Mouse (Mus musculus): ENCODE measurements at regions not wholly inside any gene's neighbourhood (a gene's known extent, or its start where the extent isn't known, plus 50 kb on each side); places are given as distances from the start of the nearest gene placed in this dataset.

GRCm38 (mm10) chr8:10901954-10902353, 106.3 kb downstream of the Irs2 start:
- Histone ChIP-seq H3K4me1 (peaks cover 36% of the 10 kb centered on the region), H3K9me3 (replicated peaks) (no peaks in the 10 kb centered on the region), H3K36me3 (no peaks in the 10 kb centered on the region), H3K9ac (no peak overlapping the region), H3K4me3 (replicated peaks) (no peak overlapping the region), H3K4me2 (no peak overlapping the region), H3K27me3 (peaks cover 46% of the 10 kb centered on the region), H3K27ac (no peak overlapping the region)
- 89% methylated on average over 4 of the region's 4 CpGs for WGBS
- no peak for ATAC-seq (replicated peaks; ENCODE audit: low FRiP score)

- WGBS = 68% methylated on average over 3 of the region's 3 CpGs
- Histone ChIP-seq H3K9me3 (replicated peaks) (no peaks in the 10 kb centered on the region), H3K36me3 (no peaks in the 10 kb centered on the region), H3K4me1 (peaks cover 36% of the 10 kb centered on the region), H3K27me3 (peaks cover 44% of the 10 kb centered on the region), H3K4me2 (no peak overlapping the region), H3K27ac (no peak overlapping the region), H3K4me3 (replicated peaks) (no peak overlapping the region), H3K9ac (no peak overlapping the region)
- ATAC-seq (replicated peaks; ENCODE audit: low FRiP score) = no peak
These were observed 107.2 kb downstream of the Irs2 start for GRCm38 (mm10) chr8:10901014-10901413.

GRCm38 (mm10) chr8:10899581-10900155, 108.6 kb downstream of the Irs2 start:
- peaks cover 41% of the 10 kb centered on the region for H3K27me3 ChIP-seq
- H3K4me1 ChIP-seq = peaks cover 36% of the 10 kb centered on the region

GRCm38 (mm10) chr8:10898562-10899527, 109.4 kb downstream of the Irs2 start:
- WGBS = 14% methylated on average over 16 of the region's 16 CpGs
- no peaks in the 10 kb centered on the region for H3K9me3 ChIP-seq (replicated peaks)
- H3K27me3 ChIP-seq = peaks cover 46% of the 10 kb centered on the region
- no peaks in the 10 kb centered on the region for H3K36me3 ChIP-seq
- peaks cover 36% of the 10 kb centered on the region for H3K4me1 ChIP-seq
- peak; percentile 50 for ATAC-seq (replicated peaks; ENCODE audit: low FRiP score)
- H3K27ac ChIP-seq = peak overlapping the region; percentile 75
- peak overlapping the region; percentile 52 for H3K4me2 ChIP-seq
- H3K9ac ChIP-seq = no peak overlapping the region
- H3K4me3 ChIP-seq (replicated peaks) = no peak overlapping the region

More at GRCm38 (mm10) chr8:10899581-10900155, 108.6 kb downstream of the Irs2 start:
- 0 out of 2 replicates have a peak overlapping the region, but pooled peaks have one; percentile 75 for H3K27ac ChIP-seq
- 7% methylated on average over 17 of the region's 17 CpGs for whole genome bisulfite sequencing
- no peaks in the 10 kb centered on the region for H3K36me3 ChIP-seq
- H3K4me3 ChIP-seq (replicated peaks) = peak overlapping the region; percentile 12; the same call in 1 of the 2 replicates
- peak overlapping the region; percentile 52 for H3K4me2 ChIP-seq
- ATAC-seq (replicated peaks; ENCODE audit: low FRiP score) = peak; percentile 68
- no peaks in the 10 kb centered on the region for H3K9me3 ChIP-seq (replicated peaks)
- H3K9ac ChIP-seq = no peak overlapping the region

GRCm38 (mm10) chr8:10897573-10897972, 110.7 kb downstream of the Irs2 start:
- H3K4me1 ChIP-seq = peaks cover 39% of the 10 kb centered on the region
- ATAC-seq (replicated peaks; ENCODE audit: low FRiP score) = no peak
- no peak overlapping the region for H3K27ac ChIP-seq
- WGBS = 67% methylated on average over 7 of the region's 7 CpGs
- H3K36me3 ChIP-seq = no peaks in the 10 kb centered on the region
- no peak overlapping the region for H3K4me3 ChIP-seq (replicated peaks)
- no peak overlapping the region for H3K4me2 ChIP-seq
- no peak overlapping the region for H3K9ac ChIP-seq
- H3K9me3 ChIP-seq (replicated peaks) = no peaks in the 10 kb centered on the region
- H3K27me3 ChIP-seq = peaks cover 44% of the 10 kb centered on the region

GRCm38 (mm10) chr8:10895178-10895577, 113.1 kb downstream of the Irs2 start:
- H3K27me3 ChIP-seq = peaks cover 36% of the 10 kb centered on the region
- no peak overlapping the region for H3K27ac ChIP-seq
- no peak overlapping the region for H3K4me2 ChIP-seq
- no peaks in the 10 kb centered on the region for H3K9me3 ChIP-seq (replicated peaks)
- no peak overlapping the region for H3K4me3 ChIP-seq (replicated peaks)
- WGBS = 83% methylated on average over 2 of the region's 2 CpGs
- no peak overlapping the region for H3K9ac ChIP-seq
- H3K36me3 ChIP-seq = no peaks in the 10 kb centered on the region
- peaks cover 30% of the 10 kb centered on the region for H3K4me1 ChIP-seq
- no peak for ATAC-seq (replicated peaks; ENCODE audit: low FRiP score)

- no peak overlapping the region for H3K4me2 ChIP-seq
- H3K9ac ChIP-seq = no peak overlapping the region
- no peak overlapping the region for H3K27ac ChIP-seq
- H3K4me1 ChIP-seq = peaks cover 21% of the 10 kb centered on the region
- H3K9me3 ChIP-seq (replicated peaks) = no peaks in the 10 kb centered on the region
- peaks cover 36% of the 10 kb centered on the region for H3K27me3 ChIP-seq
- ATAC-seq (replicated peaks; ENCODE audit: low FRiP score) = no peak
- 66% methylated on average over 5 of the region's 5 CpGs for WGBS
- H3K4me3 ChIP-seq (replicated peaks) = no peak overlapping the region
- H3K36me3 ChIP-seq = no peaks in the 10 kb centered on the region
These were observed 114.0 kb downstream of the Irs2 start for GRCm38 (mm10) chr8:10894306-10894705.

GRCm38 (mm10) chr8:10893709-10894108, 114.5 kb downstream of the Irs2 start:
- Histone ChIP-seq H3K9ac (no peak overlapping the region), H3K4me2 (no peak overlapping the region), H3K27ac (no peak overlapping the region), H3K9me3 (replicated peaks) (no peaks in the 10 kb centered on the region), H3K27me3 (peaks cover 34% of the 10 kb centered on the region), H3K4me3 (replicated peaks) (no peak overlapping the region), H3K36me3 (no peaks in the 10 kb centered on the region), H3K4me1 (peaks cover 15% of the 10 kb centered on the region)
- no peak for ATAC-seq (replicated peaks; ENCODE audit: low FRiP score)
- 69% methylated on average over 5 of the region's 5 CpGs for WGBS

- no peak for ATAC-seq (replicated peaks; ENCODE audit: low FRiP score)
- Histone ChIP-seq H3K9ac (no peak overlapping the region), H3K36me3 (no peaks in the 10 kb centered on the region), H3K27ac (no peak overlapping the region), H3K4me2 (no peak overlapping the region), H3K4me3 (replicated peaks) (no peak overlapping the region), H3K9me3 (replicated peaks) (no peaks in the 10 kb centered on the region), H3K4me1 (0 out of 2 replicates have a peak, but pooled peaks cover 2% of the 10 kb centered on the region), H3K27me3 (peaks cover 25% of the 10 kb centered on the region)
- 91% methylated on average over 2 of the region's 2 CpGs for WGBS
These were observed 116.4 kb downstream of the Irs2 start for GRCm38 (mm10) chr8:10891906-10892305.

GRCm38 (mm10) chr8:10891440-10891839, 116.8 kb downstream of the Irs2 start:
- Histone ChIP-seq H3K4me1 (0 out of 2 replicates have a peak, but pooled peaks cover 2% of the 10 kb centered on the region), H3K27me3 (peaks cover 20% of the 10 kb centered on the region), H3K9me3 (replicated peaks) (no peaks in the 10 kb centered on the region), H3K4me3 (replicated peaks) (no peak overlapping the region), H3K9ac (no peak overlapping the region), H3K36me3 (no peaks in the 10 kb centered on the region), H3K4me2 (no peak overlapping the region), H3K27ac (no peak overlapping the region)
- no peak for ATAC-seq (replicated peaks; ENCODE audit: low FRiP score)
- 82% methylated on average over 5 of the region's 5 CpGs for WGBS

GRCm38 (mm10) chr8:10885452-10885851, 122.8 kb downstream of the Irs2 start:
- Histone ChIP-seq H3K27ac (no peak overlapping the region), H3K4me3 (replicated peaks) (no peak overlapping the region), H3K4me2 (no peak overlapping the region), H3K4me1 (no peaks in the 10 kb centered on the region), H3K9ac (no peak overlapping the region), H3K9me3 (replicated peaks) (no peaks in the 10 kb centered on the region), H3K27me3 (0 out of 2 replicates have a peak, but pooled peaks cover 9% of the 10 kb centered on the region), H3K36me3 (no peaks in the 10 kb centered on the region)
- ATAC-seq (replicated peaks; ENCODE audit: low FRiP score) = no peak
- 90% methylated on average over 3 of the region's 3 CpGs for WGBS

- Histone ChIP-seq H3K4me1 (peaks cover 5% of the 10 kb centered on the region; the same call in 1 of the 2 replicates), H3K4me2 (no peak overlapping the region), H3K27ac (no peak overlapping the region), H3K9me3 (replicated peaks) (no peaks in the 10 kb centered on the region), H3K36me3 (no peaks in the 10 kb centered on the region), H3K4me3 (replicated peaks) (no peak overlapping the region), H3K9ac (no peak overlapping the region), H3K27me3 (peaks cover 17% of the 10 kb centered on the region; the same call in 1 of the 2 replicates)
- 77% methylated on average over 7 of the region's 7 CpGs for WGBS
- ATAC-seq (replicated peaks; ENCODE audit: low FRiP score) = no peak
These were observed 124.8 kb downstream of the Irs2 start for GRCm38 (mm10) chr8:10883418-10883817.
